Mouse (Mus musculus): ENCODE measurements around the gene Xbp1. TPM values are rescaled to one million over a fixed set of nuclear protein-coding genes. Genes with fewer than 3 reads are reported as not detected.
"Not testable (repeated sequence)": the region's sequence is repeated elsewhere in the genome, so short reads cannot be mapped to it uniquely, and the experiment has no call there.

The Xbp1 gene
- polyA plus RNA-seq, 1 experiment from 2014 or later = 289 TPM

DNA sequence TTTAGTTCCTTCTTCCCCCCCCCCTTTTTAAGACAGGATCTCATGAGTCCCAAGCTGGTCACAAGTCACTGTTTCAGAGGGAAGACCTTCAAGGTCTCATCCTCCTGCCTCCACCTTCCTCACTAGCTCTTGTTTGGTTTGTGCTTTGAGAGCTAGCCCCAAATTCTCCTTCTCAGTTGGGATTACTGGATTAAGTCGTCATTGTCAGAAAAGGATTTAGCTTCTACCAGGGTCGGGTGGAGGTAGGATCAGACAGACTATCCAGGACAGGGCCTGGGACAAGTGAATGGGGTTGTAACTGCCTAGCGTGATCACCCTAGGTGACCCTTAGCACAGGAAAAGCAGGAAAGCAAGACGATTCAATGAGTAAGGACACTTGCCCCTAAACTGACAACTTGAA lies 19.9 kb downstream of the Xbp1 start:
- Histone ChIP-seq H3K9ac (no peak overlapping the region), H3K27ac (no peak overlapping the region), H3K27me3 (replicated peaks) (no peaks in the 10 kb centered on the region), H3K9me3 (no peaks in the 10 kb centered on the region), H3K4me2 (peak overlapping the region; percentile 69), H3K36me3 (no peaks in the 10 kb centered on the region), H3K4me1 (peaks cover 9% of the 10 kb centered on the region), H3K4me3 (replicated peaks) (peak overlapping the region; percentile 84; the same call in 1 of the 2 replicates)
- no peak for ATAC-seq (ENCODE audit: insufficient read depth, low FRiP score, low read depth)
- 52% methylated on average over 4 of the region's 4 CpGs for WGBS

DNA sequence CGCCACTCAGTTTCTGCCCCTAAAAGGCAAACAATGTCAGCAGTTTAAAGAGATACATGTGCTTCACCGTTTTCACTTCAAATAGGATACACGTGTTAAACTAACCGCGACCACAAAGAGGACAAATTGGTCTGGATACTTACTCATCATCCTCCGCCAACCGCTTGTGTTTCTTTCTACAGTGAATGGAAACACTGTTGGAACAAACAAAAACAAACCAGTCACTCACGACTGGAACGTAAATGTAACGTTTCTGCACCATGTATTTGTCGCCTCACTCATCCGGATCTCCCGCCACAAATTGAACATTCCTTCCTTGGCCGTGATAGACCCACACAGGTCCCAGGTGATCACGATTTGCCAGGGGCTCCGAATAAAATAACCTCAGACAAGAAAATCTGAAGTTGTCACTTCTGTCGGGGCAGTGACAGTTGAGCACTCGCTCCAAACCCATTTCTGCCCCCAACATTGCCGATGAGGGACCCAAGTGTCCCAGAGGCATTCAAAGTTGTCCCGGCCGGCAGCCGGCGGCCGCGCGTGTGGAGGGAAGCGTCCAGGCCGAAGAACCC lies 20.9 kb downstream of the Xbp1 start:
- Histone ChIP-seq H3K4me1 (peaks cover 9% of the 10 kb centered on the region), H3K4me2 (peak overlapping the region; percentile 69), H3K27me3 (replicated peaks) (no peaks in the 10 kb centered on the region), H3K9ac (peak overlapping the region; percentile 90), H3K27ac (peak overlapping the region; percentile 89), H3K36me3 (no peaks in the 10 kb centered on the region), H3K4me3 (replicated peaks) (peak overlapping the region; percentile 84), H3K9me3 (no peaks in the 10 kb centered on the region)
- WGBS = under 1% methylated on average over 28 of the region's 28 CpGs
- no peak for ATAC-seq (ENCODE audit: insufficient read depth, low FRiP score, low read depth)

DNA sequence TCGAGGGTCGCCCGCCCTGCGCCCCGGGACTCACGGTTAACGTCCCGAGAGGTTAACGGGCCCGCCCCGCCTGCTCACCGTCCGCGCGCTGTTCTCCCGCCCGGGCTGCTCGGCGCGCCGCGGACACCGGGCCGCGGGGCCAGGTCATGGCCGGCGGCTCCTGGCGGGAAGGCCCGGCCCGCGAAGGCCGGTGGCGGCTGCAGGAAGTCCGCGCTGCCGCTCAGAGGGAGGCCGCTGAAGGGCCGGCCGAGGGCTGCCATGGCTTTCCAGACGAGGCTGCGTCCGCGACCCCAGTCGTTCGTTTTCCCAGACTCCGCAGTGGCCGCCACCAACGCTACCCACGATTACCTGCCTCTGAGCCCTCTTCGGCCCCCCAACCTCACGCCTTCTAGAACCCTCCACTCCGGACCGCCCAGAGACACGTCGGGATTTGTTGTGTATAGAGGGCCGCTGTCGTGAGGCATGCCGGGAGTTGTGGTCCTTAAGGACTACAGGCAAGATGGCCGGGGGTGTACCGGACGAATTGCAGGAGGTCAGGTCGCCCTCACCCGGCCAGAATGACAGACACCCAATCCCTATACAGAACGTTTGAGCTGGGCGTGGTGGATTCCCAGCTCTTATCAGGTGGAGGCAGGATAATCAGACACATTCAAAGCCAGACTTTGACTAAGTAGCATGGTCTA lies 21.5 kb downstream of the Xbp1 start, which contains the start of gene Ccdc117:
Gene Ccdc117 (minus strand): TSS at position 389 of the 683 bp plus-strand sequence.
- Histone ChIP-seq H3K36me3 (no peaks in the 10 kb centered on the region), H3K27ac (peak within 1 kb of the TSS; percentile 89), H3K4me3 (replicated peaks) (peak within 1 kb of the TSS; percentile 84), H3K4me2 (peak within 1 kb of the TSS; percentile 69), H3K9me3 (no peaks in the 10 kb centered on the region), H3K9ac (peak within 1 kb of the TSS; percentile 90), H3K27me3 (replicated peaks) (no peaks in the 10 kb centered on the region), H3K4me1 (peaks cover 9% of the 10 kb centered on the region)
- ATAC-seq (ENCODE audit: insufficient read depth, low FRiP score, low read depth) = peak; percentile 99
- WGBS = 0% methylated on average over 60 of the region's 65 CpGs

DNA sequence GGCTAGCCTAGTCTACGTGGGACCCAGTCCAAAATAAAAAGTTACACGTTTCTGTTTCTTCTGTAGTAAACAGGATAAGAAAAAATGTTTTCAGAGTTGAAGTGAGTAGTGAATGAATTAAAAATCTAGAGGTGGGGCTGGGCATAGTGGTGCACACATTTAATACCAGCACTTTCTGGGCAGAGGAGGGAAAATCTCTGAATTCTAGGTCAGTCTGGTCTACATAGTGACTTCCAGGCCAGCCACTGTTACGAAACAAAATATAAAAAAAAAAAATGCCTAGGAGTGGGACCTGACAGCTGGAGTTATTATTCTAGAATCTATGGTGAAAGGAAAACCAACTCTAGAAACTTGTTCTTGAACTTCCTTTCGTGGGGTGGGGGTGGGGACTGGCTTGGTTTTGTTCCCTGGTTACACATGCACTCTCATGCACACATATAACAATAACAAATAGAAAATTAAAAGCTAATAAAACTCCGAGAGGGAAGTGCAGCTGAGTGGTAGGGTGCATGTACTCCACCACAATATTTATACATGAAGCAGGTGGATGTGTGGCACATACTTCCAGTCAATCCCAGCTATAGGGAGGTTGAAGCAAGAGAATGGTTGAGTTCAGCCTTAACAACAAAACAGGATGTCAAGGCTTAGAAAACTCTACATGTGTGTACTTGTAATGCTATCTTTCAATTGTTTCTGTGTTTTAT lies 22.2 kb downstream of the Xbp1 start:
- Histone ChIP-seq H3K4me1 (peaks cover 9% of the 10 kb centered on the region), H3K27me3 (replicated peaks) (no peaks in the 10 kb centered on the region), H3K36me3 (no peaks in the 10 kb centered on the region), H3K9me3 (no peaks in the 10 kb centered on the region), H3K27ac (no peak overlapping the region), H3K9ac (no peak overlapping the region), H3K4me2 (peak overlapping the region; percentile 69), H3K4me3 (replicated peaks) (peak overlapping the region; percentile 84)
- 44% methylated on average over 5 of the region's 5 CpGs for WGBS
- no peak for ATAC-seq (ENCODE audit: insufficient read depth, low FRiP score, low read depth)

DNA sequence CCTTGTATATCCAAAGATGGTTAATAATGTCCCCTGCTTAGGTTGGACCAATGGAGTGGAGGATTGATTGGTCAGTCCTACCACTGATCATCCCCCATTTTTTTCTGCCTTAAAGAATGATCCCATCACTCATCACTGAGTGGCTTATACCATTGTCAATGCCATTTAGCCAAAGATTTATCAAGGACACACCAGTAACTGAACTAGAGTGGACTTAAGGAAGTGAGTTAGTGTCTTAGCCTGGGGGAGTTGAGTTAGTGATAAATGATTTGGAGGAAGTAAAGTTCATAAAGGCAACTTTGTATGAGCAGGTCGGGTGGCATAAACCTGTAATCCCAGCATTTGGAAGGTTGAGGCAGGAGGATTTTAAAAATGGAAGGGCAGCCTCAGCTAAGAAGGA lies 22.8 kb downstream of the Xbp1 start:
- Histone ChIP-seq H3K4me3 (replicated peaks) (no peak overlapping the region), H3K9me3 (no peaks in the 10 kb centered on the region), H3K27me3 (replicated peaks) (no peaks in the 10 kb centered on the region), H3K36me3 (no peaks in the 10 kb centered on the region), H3K4me1 (peaks cover 9% of the 10 kb centered on the region), H3K4me2 (no peak overlapping the region), H3K27ac (no peak overlapping the region), H3K9ac (no peak overlapping the region)
- no peak for ATAC-seq (ENCODE audit: insufficient read depth, low FRiP score, low read depth)
- WGBS = 77% methylated on average over 1 of the region's 1 CpGs

DNA sequence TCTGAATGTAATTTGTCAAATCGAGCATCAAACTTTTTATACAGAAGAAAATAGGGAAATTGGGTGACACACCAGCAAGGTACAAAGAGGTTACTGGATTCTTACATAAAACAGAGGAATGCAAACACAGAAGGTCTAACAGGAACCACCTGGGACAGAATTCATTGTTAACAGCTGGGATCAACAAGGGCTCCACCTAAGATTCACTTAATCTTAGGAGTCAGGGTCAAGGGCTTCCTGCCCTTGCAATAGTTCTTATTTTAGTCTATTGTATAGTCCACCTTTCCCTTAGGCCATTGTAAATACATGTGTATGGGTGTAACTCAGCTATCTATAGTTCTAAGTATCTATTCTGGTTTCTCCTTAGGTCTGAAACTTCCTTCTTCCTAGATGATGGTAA lies 24.2 kb downstream of the Xbp1 start:
- not testable (repeated sequence) for ATAC-seq (ENCODE audit: insufficient read depth, low FRiP score, low read depth); H3K4me2 ChIP-seq; H3K4me1 ChIP-seq; H3K9ac ChIP-seq; H3K27ac ChIP-seq; H3K36me3 ChIP-seq; H3K9me3 ChIP-seq; H3K27me3 ChIP-seq (replicated peaks); H3K4me3 ChIP-seq (replicated peaks)
- 87% methylated on average over 1 of the region's 1 CpGs for WGBS

DNA sequence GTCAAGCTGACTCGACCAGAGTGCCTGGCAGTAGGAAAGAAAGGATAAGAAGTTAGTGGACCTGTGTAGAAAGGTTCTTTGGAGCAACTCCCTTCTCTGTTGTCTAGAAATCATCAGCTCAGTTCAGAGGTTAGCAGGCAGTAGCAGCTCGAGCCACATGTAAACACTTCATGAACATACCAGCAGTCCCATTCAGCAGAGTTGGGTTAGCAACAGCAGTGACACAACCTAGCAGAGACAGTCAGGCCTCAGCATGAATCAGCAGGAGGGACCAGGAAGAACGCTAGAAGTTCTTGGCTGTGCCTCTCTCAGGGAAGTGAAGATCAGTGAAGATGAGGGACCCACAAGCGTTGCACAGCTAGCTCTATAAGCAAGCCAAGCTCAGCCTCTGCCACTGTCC lies 25.0 kb downstream of the Xbp1 start:
- 65% methylated on average over 4 of the region's 4 CpGs for WGBS
- no peak overlapping the region for H3K4me3 ChIP-seq (replicated peaks)
- H3K27me3 ChIP-seq (replicated peaks) = no peaks in the 10 kb centered on the region
- no peak overlapping the region for H3K27ac ChIP-seq
- no peak overlapping the region for H3K4me2 ChIP-seq
- H3K36me3 ChIP-seq = no peaks in the 10 kb centered on the region
- no peak overlapping the region for H3K9ac ChIP-seq
- peaks cover 3% of the 10 kb centered on the region for H3K4me1 ChIP-seq
- no peak for ATAC-seq (ENCODE audit: insufficient read depth, low FRiP score, low read depth)
- H3K9me3 ChIP-seq = no peaks in the 10 kb centered on the region

DNA sequence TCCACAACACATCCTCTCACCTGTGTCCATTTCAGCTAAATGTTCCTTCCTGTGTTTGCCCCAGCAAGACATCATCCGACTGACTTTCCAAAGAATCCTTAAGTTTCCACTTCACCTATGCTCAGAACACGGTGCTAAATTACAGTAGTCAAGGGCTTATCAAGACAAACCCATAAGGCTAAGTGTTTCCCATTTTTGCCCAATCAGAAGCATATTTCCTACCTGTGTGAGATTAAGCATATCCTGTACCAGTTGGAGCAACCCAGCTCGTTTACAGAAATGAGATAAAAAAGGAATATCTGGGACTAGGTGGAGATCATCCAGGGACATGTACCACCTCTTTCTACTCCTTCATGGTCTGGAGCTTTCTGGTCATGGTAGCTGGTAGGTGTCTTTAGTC lies 26.2 kb downstream of the Xbp1 start:
- H3K27ac ChIP-seq = no peak overlapping the region
- WGBS = 80% methylated on average over 3 of the region's 3 CpGs
- no peak for ATAC-seq (ENCODE audit: insufficient read depth, low FRiP score, low read depth)
- H3K27me3 ChIP-seq (replicated peaks) = no peaks in the 10 kb centered on the region
- H3K4me3 ChIP-seq (replicated peaks) = no peak overlapping the region
- no peaks in the 10 kb centered on the region for H3K36me3 ChIP-seq
- no peaks in the 10 kb centered on the region for H3K4me1 ChIP-seq
- H3K9me3 ChIP-seq = no peaks in the 10 kb centered on the region
- H3K4me2 ChIP-seq = no peak overlapping the region
- H3K9ac ChIP-seq = no peak overlapping the region

DNA sequence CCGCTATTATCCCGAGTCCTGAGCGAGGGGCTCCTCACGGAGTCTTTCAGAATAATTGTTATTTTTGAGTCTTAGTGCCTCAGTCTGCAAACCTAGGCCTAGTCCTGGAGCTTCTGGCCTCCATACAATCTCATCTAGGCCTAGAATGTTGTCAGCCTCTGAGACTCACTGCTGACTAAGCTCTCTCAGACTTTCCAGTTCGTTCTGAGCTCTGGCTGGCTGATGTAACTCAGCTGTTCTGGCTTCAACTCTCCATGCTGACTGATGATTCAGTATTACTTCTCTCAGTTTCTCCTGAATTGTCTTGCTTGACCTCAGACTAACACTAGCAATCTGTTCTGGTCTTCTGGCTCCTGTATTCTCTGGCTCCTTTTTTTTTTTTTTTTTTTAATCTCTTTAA lies 31.0 kb downstream of the Xbp1 start:
- ATAC-seq (ENCODE audit: insufficient read depth, low FRiP score, low read depth) = no peak
- no peaks in the 10 kb centered on the region for H3K9me3 ChIP-seq
- no peak overlapping the region for H3K4me3 ChIP-seq (replicated peaks)
- H3K36me3 ChIP-seq = no peaks in the 10 kb centered on the region
- H3K27me3 ChIP-seq (replicated peaks) = no peaks in the 10 kb centered on the region
- no peak overlapping the region for H3K27ac ChIP-seq
- WGBS = 83% methylated on average over 5 of the region's 5 CpGs
- H3K9ac ChIP-seq = no peak overlapping the region
- H3K4me2 ChIP-seq = no peak overlapping the region
- no peaks in the 10 kb centered on the region for H3K4me1 ChIP-seq

DNA sequence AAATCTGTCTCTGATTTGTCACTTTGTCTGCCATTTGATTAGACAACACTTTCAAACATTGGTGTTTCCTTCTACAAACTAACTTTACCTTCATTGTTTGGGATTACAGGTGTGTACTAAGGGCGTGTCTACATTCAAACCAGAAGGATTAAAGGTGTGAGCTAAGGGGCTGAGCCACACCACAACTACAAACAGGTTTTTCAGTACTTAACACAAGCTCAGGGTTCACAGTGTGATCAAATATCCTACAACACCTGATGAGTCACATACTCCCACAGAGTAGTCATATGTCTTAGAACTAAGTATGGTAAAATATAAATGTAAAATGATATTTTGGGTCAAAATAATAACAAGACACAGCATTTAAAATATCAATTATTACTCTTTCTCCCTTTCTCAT lies 31.5 kb downstream of the Xbp1 start:
- 55% methylated on average over 1 of the region's 1 CpGs for WGBS
- Histone ChIP-seq H3K9ac (no peak overlapping the region), H3K4me1 (no peaks in the 10 kb centered on the region), H3K4me3 (replicated peaks) (no peak overlapping the region), H3K27ac (no peak overlapping the region), H3K27me3 (replicated peaks) (no peaks in the 10 kb centered on the region), H3K9me3 (no peaks in the 10 kb centered on the region), H3K36me3 (no peaks in the 10 kb centered on the region), H3K4me2 (no peak overlapping the region)
- no peak for ATAC-seq (ENCODE audit: insufficient read depth, low FRiP score, low read depth)

DNA sequence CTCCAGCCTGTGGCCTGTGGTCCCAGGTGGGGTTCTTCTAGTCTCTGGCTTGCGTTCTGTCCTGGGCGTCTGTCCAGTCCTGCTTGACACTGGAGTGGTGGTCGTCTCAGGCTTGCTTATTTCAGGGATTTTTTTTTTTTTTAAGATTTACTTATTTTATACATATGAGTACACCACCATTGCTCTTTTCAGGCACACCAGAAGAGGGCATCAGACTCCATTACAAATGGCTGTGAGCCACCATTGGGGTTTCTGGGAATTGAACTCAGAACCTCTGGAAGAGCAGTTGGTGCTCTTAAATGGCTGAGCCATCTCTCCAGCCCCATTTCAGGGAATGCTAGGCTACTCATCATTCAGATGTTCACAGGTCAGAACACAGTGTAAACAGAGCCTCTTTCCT lies 39.8 kb downstream of the Xbp1 start:
- ATAC-seq (ENCODE audit: insufficient read depth, low FRiP score, low read depth) = no peak
- no peaks in the 10 kb centered on the region for H3K9me3 ChIP-seq
- H3K4me3 ChIP-seq (replicated peaks) = no peak overlapping the region
- no peaks in the 10 kb centered on the region for H3K36me3 ChIP-seq
- no peak overlapping the region for H3K4me2 ChIP-seq
- 61% methylated on average over 3 of the region's 3 CpGs for WGBS
- no peak overlapping the region for H3K27ac ChIP-seq
- no peaks in the 10 kb centered on the region for H3K4me1 ChIP-seq
- H3K27me3 ChIP-seq (replicated peaks) = no peaks in the 10 kb centered on the region
- no peak overlapping the region for H3K9ac ChIP-seq

DNA sequence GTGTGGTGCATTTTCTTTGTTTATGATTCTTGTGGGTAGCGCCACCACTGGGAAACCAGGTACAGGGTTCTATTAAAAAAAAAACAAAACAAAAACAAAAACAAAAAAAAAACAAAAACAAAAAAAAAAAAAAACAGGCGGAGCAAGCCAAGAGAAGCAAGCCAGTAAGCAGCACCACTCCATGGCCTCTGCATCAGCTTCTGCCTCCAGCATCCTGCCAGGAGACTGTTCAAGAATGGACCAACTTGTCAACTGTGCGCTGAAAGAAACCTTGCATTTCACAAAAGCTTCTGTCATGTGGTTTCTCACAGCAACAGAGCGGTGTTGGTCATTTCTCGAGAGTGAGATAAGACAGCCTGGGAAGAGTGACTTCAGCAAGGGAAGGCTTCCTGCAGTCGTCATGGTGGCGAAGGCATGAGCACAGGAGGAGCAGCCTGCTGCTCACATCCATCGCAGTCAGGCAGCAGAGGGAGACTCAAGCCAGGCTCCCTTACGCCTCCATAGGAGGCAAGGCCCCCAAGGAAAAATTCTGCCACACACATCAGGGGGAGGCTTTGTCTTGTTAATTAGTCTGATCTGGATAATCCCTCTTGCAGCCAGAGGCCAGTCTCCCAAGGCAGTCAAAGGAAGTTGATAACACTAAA lies 42.3 kb downstream of the Xbp1 start:
- no peaks in the 10 kb centered on the region for H3K36me3 ChIP-seq
- no peaks in the 10 kb centered on the region for H3K4me1 ChIP-seq
- WGBS = 40% methylated on average over 9 of the region's 9 CpGs
- H3K4me3 ChIP-seq (replicated peaks) = no peak overlapping the region
- H3K9me3 ChIP-seq = no peaks in the 10 kb centered on the region
- H3K27me3 ChIP-seq (replicated peaks) = no peaks in the 10 kb centered on the region
- no peak for ATAC-seq (ENCODE audit: insufficient read depth, low FRiP score, low read depth)
- no peak overlapping the region for H3K27ac ChIP-seq
- H3K4me2 ChIP-seq = no peak overlapping the region
- no peak overlapping the region for H3K9ac ChIP-seq

Data from stomach, embryonic 15.5 days (tissue).